Mouse (Mus musculus) left cerebral cortex, adult 2 months (tissue): Measurements from ENCODE around the gene Aldh1a2. TPM values are rescaled to one million over a fixed set of nuclear protein-coding genes. Genes with fewer than 3 reads are reported as not detected.

Source experiments
- DNase-seq, 2 experiments: peaks; one replicate each; pipeline ENCODE4 v3.0.0; 2021 to 2022; ENCODE audit warnings: low spot score in 2 of 2, mixed read lengths in 1 of 2; ENCODE audit errors: extremely low spot score in 1 of 2
- H3K27ac ChIP-seq: fragments of 200-600 bp; 2 replicates; pipeline ENCODE4 v1.8.1; 2022
- H3K4me3 ChIP-seq: fragments of 200-600 bp; 2 replicates; pipeline ENCODE4 v1.8.1; 2022
- CTCF ChIP-seq: fragments of 200-600 bp; IDR thresholded peaks from 2 replicates; pipeline ENCODE4 v1.8.1; 2022; ENCODE audit warnings: antibody characterized with exemption, mild to moderate bottlenecking, moderate library complexity
- intact Hi-C: fragments of 180-260 bp; cut with DNase I; formaldehyde crosslinking; loops from one replicate; pipeline ENCODE4 v1.15.1; 2025
- long read RNA-seq, 2 experiments: library from polyadenylated mRNA; stranded (forward); transcript quantifications; one replicate each; pipeline ENCODE4 v2.0.0; 2021; ENCODE audit warnings: borderline mapping rate in 2 of 2
- total RNA-seq, 2 experiments: library from RNA; stranded (reverse); gene quantifications; 2 replicates each; pipeline ENCODE4 v1.2.3; 2021

Gene Aldh1a2
- 10 to 100 TPM in 1 of 2 experiments, 1 to 10 TPM in 1; 9.6 to 12.0 TPM for total RNA-seq
- long read RNA-seq, experiment 1, transcript Aldh1a2-201 (14 exons, 2,264 nt): major isoform, 12 of 14 reads
- long read RNA-seq, experiment 1, partial matches to known transcripts: 1 of 14 reads
- long read RNA-seq, experiment 1, other reads (novel, unspliced or antisense): 1 of 14 reads
- long read RNA-seq, experiment 2, partial matches to known transcripts: 1 of 4 reads
- long read RNA-seq, experiment 2, other reads (novel, unspliced or antisense): 0 of 4 reads

- intact Hi-C loops: loop anchor here (10.0 kb wide), 4 partner anchors 139 to 1461 kb away; no protein-coding TSS in a partner anchor
Measured at GRCm38 (mm10) chr9:71215248-71216035, at the start of gene Aldh1a2. Gene Aldh1a2 (plus strand): TSS chr9:71215789.

GRCm38 (mm10) chr9:71166019-71166705 lies 49.4 kb upstream of the Aldh1a2 start:
- intact Hi-C loops: no loop called here
- no peak for DNase-seq
- TF ChIP-seq CTCF: no peak
- Histone ChIP-seq H3K4me3 (no peak overlapping the region), H3K27ac (no peak overlapping the region)

More at GRCm38 (mm10) chr9:71215248-71216035, at the start of gene Aldh1a2:
- DNase-seq: peak; percentile 16 to 19
- peak; percentile 54 for TF ChIP-seq CTCF
- H3K27ac ChIP-seq: no peak within 1 kb of the TSS
- peak within 1 kb of the TSS; percentile 33 for H3K4me3 ChIP-seq

GRCm38 (mm10) chr9:71166871-71167465 lies 48.6 kb upstream of the Aldh1a2 start:
- no peak overlapping the region for H3K27ac ChIP-seq
- no peak overlapping the region for H3K4me3 ChIP-seq
- no peak for DNase-seq
- no peak for TF ChIP-seq CTCF
- intact Hi-C loops: no loop called here

GRCm38 (mm10) chr9:71167473-71168215 lies 47.9 kb upstream of the Aldh1a2 start:
- Histone ChIP-seq H3K4me3 (no peak overlapping the region), H3K27ac (no peak overlapping the region)
- no peak for DNase-seq
- TF ChIP-seq CTCF: no peak
- intact Hi-C loops: no loop called here

- TF ChIP-seq CTCF: no peak
- DNase-seq: no peak
- Histone ChIP-seq H3K4me3 (no peak within 1 kb of the TSS), H3K27ac (no peak within 1 kb of the TSS)
- intact Hi-C loops: no loop called here
Measured at GRCm38 (mm10) chr9:71168511-71168910, 47.1 kb upstream of the Aldh1a2 start, which contains the start of gene Aqp9. Gene Aqp9 (minus strand): TSS chr9:71168682.

GRCm38 (mm10) chr9:71173533-71173932 lies 42.1 kb upstream of the Aldh1a2 start:
- intact Hi-C loops: no loop called here
- no peak for TF ChIP-seq CTCF

GRCm38 (mm10) chr9:71174316-71174975 lies 41.1 kb upstream of the Aldh1a2 start:
- no peak for TF ChIP-seq CTCF
- H3K27ac ChIP-seq: no peak overlapping the region
- DNase-seq: no peak
- no peak overlapping the region for H3K4me3 ChIP-seq
- intact Hi-C loops: no loop called here

More at GRCm38 (mm10) chr9:71173533-71173932, 42.1 kb upstream of the Aldh1a2 start:
- DNase-seq: no peak
- Histone ChIP-seq H3K27ac (no peak overlapping the region), H3K4me3 (no peak overlapping the region)

- intact Hi-C loops: no loop called here
- no peak for TF ChIP-seq CTCF
Measured at GRCm38 (mm10) chr9:71175686-71176085, 39.9 kb upstream of the Aldh1a2 start.

GRCm38 (mm10) chr9:71179276-71179896 lies 36.2 kb upstream of the Aldh1a2 start:
- no peak overlapping the region for H3K4me3 ChIP-seq
- TF ChIP-seq CTCF: no peak
- no peak for DNase-seq
- intact Hi-C loops: no loop called here
- H3K27ac ChIP-seq: no peak overlapping the region

More at GRCm38 (mm10) chr9:71175686-71176085, 39.9 kb upstream of the Aldh1a2 start:
- Histone ChIP-seq H3K4me3 (no peak overlapping the region), H3K27ac (no peak overlapping the region)
- DNase-seq: no peak
